Mouse (Mus musculus): Measurements from ENCODE around the gene Lias. TPM values are rescaled to one million over a fixed set of nuclear protein-coding genes. Genes with fewer than 3 reads are reported as not detected.
A peak's percentile ranks its signal among the peaks of the same experiment; 100 is the strongest.

The Lias gene
- polyA plus RNA-seq, 2 experiments: 36.8 to 62.7 TPM

DNA sequence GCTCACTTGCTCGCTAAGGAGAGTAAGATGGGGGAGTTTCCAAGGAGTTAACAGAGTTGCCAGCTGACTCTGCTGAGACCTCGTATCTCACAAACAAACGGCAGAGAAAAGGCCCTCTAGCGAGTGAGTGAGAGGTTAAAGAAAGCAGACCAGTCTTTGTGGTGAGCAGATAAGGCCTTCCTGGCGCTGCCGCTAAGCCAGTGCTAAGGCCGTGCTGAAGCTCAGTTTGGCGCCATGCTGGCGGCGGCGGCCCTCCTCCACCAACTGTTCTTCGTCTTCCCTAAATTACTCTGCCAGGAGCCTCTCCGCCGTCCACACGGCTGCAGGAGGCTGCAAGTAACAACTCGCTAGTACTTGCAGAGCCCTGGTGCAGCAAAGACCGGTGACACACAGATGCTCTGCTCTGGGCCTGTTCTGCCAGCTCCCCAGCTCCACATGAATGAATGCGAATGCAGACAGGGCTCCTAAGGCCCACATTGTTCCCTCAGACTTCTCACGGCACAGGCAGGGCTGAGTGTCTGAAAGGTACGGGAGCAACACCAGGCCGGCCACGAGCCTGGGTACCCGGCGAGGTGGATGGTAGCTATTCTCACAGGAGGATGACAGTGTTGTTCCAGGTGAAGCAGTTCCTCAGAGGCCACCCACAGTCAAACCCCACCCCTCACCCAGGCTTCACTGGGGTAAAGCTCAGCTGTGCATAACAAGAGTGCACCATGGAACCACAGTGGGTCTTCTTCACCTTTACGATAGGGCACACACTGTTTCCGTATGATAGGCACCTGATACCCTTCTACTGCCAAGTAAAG is 24.6 kb downstream of the Lias start:
- TF ChIP-seq POLR2A (IDR thresholded peaks at IDR 0.05; ENCODE audit: borderline replicate concordance, extremely low read depth, insufficient read depth, insufficient read length): 0 out of 2 replicates have a peak, but pooled peaks have one; percentile 34
- Histone ChIP-seq H3K4me2 (replicated peaks; ENCODE audit: low read depth, low read length, severe bottlenecking) (peak overlapping the region; percentile 13; the same call in 1 of the 2 replicates), H3K9ac (ENCODE audit: low read depth, low read length, severe bottlenecking) (peak overlapping the region; percentile 45), H3K27me3 (ENCODE audit: control insufficient read depth, insufficient read depth, low read length) (no peaks in the 10 kb centered on the region), H3K27ac (replicated peaks; ENCODE audit: low read depth, low read length) (peak overlapping the region; percentile 83), H3K9me3 (ENCODE audit: control insufficient read depth, low read length) (no peaks in the 10 kb centered on the region), H3K4me3 (replicated peaks; ENCODE audit: low read length) (no peak overlapping the region), H3K36me3 (ENCODE audit: control insufficient read depth, insufficient read depth, low read length) (peaks cover 80% of the 10 kb centered on the region), H3K4me1 (ENCODE audit: control insufficient read depth, insufficient read depth, low read length) (peaks cover 10% of the 10 kb centered on the region)
- peak; percentile 83 for ATAC-seq (ENCODE audit: low FRiP score, low read depth)
- 22% methylated on average over 25 of the region's 26 CpGs for whole genome bisulfite sequencing
- DNase-seq (ENCODE audit: low spot score): peak; percentile 62

DNA sequence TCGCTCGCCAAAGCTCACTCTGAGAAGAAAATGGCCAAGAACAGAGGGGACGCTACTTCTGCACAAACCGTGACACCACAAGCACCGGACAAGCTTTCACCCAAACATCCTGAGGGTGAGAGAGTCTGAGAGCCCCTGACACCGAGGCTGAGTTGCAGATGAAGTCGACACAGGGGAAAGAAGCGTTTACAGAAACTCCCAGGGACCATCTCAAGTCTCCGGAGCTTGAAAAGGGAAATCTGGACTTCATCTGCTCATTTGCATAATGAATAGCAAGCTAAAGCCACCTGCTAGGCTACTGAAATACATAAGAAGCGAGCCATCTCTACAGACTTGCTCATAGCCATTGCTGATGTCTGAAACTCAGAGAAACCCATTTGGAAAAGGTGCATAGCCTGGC is 27.8 kb downstream of the Lias start:
- TF ChIP-seq POLR2A (IDR thresholded peaks at IDR 0.05; ENCODE audit: borderline replicate concordance, extremely low read depth, insufficient read depth, insufficient read length): no peak
- Histone ChIP-seq H3K9me3 (ENCODE audit: control insufficient read depth, low read length) (no peaks in the 10 kb centered on the region), H3K4me3 (replicated peaks; ENCODE audit: low read length) (no peak overlapping the region), H3K4me1 (ENCODE audit: control insufficient read depth, insufficient read depth, low read length) (peaks cover 10% of the 10 kb centered on the region), H3K9ac (ENCODE audit: low read depth, low read length, severe bottlenecking) (no peak overlapping the region), H3K4me2 (replicated peaks; ENCODE audit: low read depth, low read length, severe bottlenecking) (no peak overlapping the region), H3K27ac (replicated peaks; ENCODE audit: low read depth, low read length) (no peak overlapping the region), H3K36me3 (ENCODE audit: control insufficient read depth, insufficient read depth, low read length) (peaks cover 88% of the 10 kb centered on the region), H3K27me3 (ENCODE audit: control insufficient read depth, insufficient read depth, low read length) (no peaks in the 10 kb centered on the region)
- ATAC-seq (ENCODE audit: low FRiP score, low read depth): no peak
- 82% methylated on average over 10 of the region's 10 CpGs for WGBS
- DNase-seq (ENCODE audit: low spot score): no peak

- ATAC-seq (ENCODE audit: low FRiP score, low read depth): no peak
- WGBS: 41% methylated on average over 6 of the region's 6 CpGs
- H3K4me1 ChIP-seq (ENCODE audit: control insufficient read depth, insufficient read depth, low read length): peaks cover 6% of the 10 kb centered on the region
- H3K4me2 ChIP-seq (replicated peaks; ENCODE audit: low read depth, low read length, severe bottlenecking): no peak overlapping the region
- H3K36me3 ChIP-seq (ENCODE audit: control insufficient read depth, insufficient read depth, low read length): peaks cover 93% of the 10 kb centered on the region
- H3K4me3 ChIP-seq (replicated peaks; ENCODE audit: low read length): no peak overlapping the region
- no peak overlapping the region for H3K9ac ChIP-seq (ENCODE audit: low read depth, low read length, severe bottlenecking)
- H3K27me3 ChIP-seq (ENCODE audit: control insufficient read depth, insufficient read depth, low read length): no peaks in the 10 kb centered on the region
- no peak for TF ChIP-seq POLR2A (IDR thresholded peaks at IDR 0.05; ENCODE audit: borderline replicate concordance, extremely low read depth, insufficient read depth, insufficient read length)
- H3K27ac ChIP-seq (replicated peaks; ENCODE audit: low read depth, low read length): no peak overlapping the region
- no peaks in the 10 kb centered on the region for H3K9me3 ChIP-seq (ENCODE audit: control insufficient read depth, low read length)
- DNase-seq (ENCODE audit: low spot score): no peak
Observed at GRCm38 (mm10) chr5:65420822-65421221, 29.5 kb downstream of the Lias start.

GRCm38 (mm10) chr5:65422803-65423202 is 31.5 kb downstream of the Lias start:
- no peak for TF ChIP-seq POLR2A (IDR thresholded peaks at IDR 0.05; ENCODE audit: borderline replicate concordance, extremely low read depth, insufficient read depth, insufficient read length)
- no peak for ATAC-seq (ENCODE audit: low FRiP score, low read depth)
- WGBS: 89% methylated on average over 8 of the region's 8 CpGs

DNA sequence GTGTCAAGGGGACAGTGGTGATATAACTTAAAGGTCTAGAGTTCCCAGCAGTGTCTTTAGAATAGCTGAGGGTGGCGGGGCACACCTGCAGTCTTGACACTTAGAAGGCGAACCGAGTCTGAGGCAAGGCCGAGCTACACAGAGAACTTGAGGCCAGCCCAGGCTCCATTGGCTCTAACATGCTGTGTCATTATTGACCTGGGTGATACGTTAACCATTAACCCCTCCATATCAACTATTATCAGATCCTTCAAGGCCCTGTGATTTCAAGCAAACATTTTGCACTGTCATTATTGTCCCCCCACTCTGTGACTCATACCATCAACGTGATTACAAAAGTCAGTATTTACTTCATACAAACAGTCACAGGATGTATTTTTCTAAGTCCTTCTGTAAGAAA is 32.9 kb downstream of the Lias start:
- Histone ChIP-seq H3K27ac (replicated peaks; ENCODE audit: low read depth, low read length) (no peak overlapping the region), H3K9ac (ENCODE audit: low read depth, low read length, severe bottlenecking) (no peak overlapping the region), H3K4me3 (replicated peaks; ENCODE audit: low read length) (no peak overlapping the region), H3K36me3 (ENCODE audit: control insufficient read depth, insufficient read depth, low read length) (peaks cover 83% of the 10 kb centered on the region), H3K4me2 (replicated peaks; ENCODE audit: low read depth, low read length, severe bottlenecking) (no peak overlapping the region), H3K4me1 (ENCODE audit: control insufficient read depth, insufficient read depth, low read length) (peaks cover 4% of the 10 kb centered on the region; the same call in 1 of the 2 replicates), H3K9me3 (ENCODE audit: control insufficient read depth, low read length) (no peaks in the 10 kb centered on the region), H3K27me3 (ENCODE audit: control insufficient read depth, insufficient read depth, low read length) (no peaks in the 10 kb centered on the region)
- 95% methylated on average over 6 of the region's 6 CpGs for WGBS
- ATAC-seq (ENCODE audit: low FRiP score, low read depth): no peak
- no peak for TF ChIP-seq POLR2A (IDR thresholded peaks at IDR 0.05; ENCODE audit: borderline replicate concordance, extremely low read depth, insufficient read depth, insufficient read length)
- no peak for DNase-seq (ENCODE audit: low spot score)

More at GRCm38 (mm10) chr5:65422803-65423202, 31.5 kb downstream of the Lias start:
- Histone ChIP-seq H3K4me3 (replicated peaks; ENCODE audit: low read length) (no peak overlapping the region), H3K36me3 (ENCODE audit: control insufficient read depth, insufficient read depth, low read length) (peaks cover 89% of the 10 kb centered on the region), H3K27ac (replicated peaks; ENCODE audit: low read depth, low read length) (no peak overlapping the region), H3K9ac (ENCODE audit: low read depth, low read length, severe bottlenecking) (no peak overlapping the region), H3K4me1 (ENCODE audit: control insufficient read depth, insufficient read depth, low read length) (no peaks in the 10 kb centered on the region), H3K4me2 (replicated peaks; ENCODE audit: low read depth, low read length, severe bottlenecking) (no peak overlapping the region), H3K9me3 (ENCODE audit: control insufficient read depth, low read length) (no peaks in the 10 kb centered on the region), H3K27me3 (ENCODE audit: control insufficient read depth, insufficient read depth, low read length) (no peaks in the 10 kb centered on the region)
- DNase-seq (ENCODE audit: low spot score): no peak
